Mouse (Mus musculus) cortical plate, adult 2 months (tissue): ENCODE measurements at regions not wholly inside any gene's neighbourhood (a gene's known extent, or its start where the extent isn't known, plus 50 kb on each side); places are given as distances from the start of the nearest gene placed in this dataset.

ENCODE experiments used
- H3K27ac ChIP-seq: fragments of 200-500 bp; 2 replicates; pipeline ENCODE4 v1.5.1; 2012; ENCODE audit warnings: low read length, control low read depth, inconsistent platforms; ENCODE audit not compliant: insufficient read depth
- H3K4me1 ChIP-seq: fragments of 200-500 bp; 2 replicates; pipeline ENCODE4 v1.6.1; 2011; ENCODE audit warnings: low read length; ENCODE audit not compliant: control insufficient read depth, insufficient read depth
- H3K4me3 ChIP-seq: fragments of 200-500 bp; 2 replicates; pipeline ENCODE4 v1.5.1; 2011; ENCODE audit warnings: mild to moderate bottlenecking, low read length, control low read depth; ENCODE audit not compliant: insufficient read depth
- CTCF ChIP-seq: fragments of 200-500 bp; IDR thresholded peaks from 2 replicates; pipeline ENCODE4 v1.5.1; 2011; ENCODE audit warnings: mild to moderate bottlenecking, control low read depth, low read length; ENCODE audit not compliant: insufficient read depth; ENCODE audit errors: extremely low read depth
- POLR2A ChIP-seq: fragments of 200-500 bp; IDR thresholded peaks from 2 replicates; pipeline ENCODE4 v1.6.1; 2011; ENCODE audit warnings: mild to moderate bottlenecking, low read length, control low read depth; ENCODE audit not compliant: insufficient read depth; ENCODE audit errors: extremely low read depth

DNA sequence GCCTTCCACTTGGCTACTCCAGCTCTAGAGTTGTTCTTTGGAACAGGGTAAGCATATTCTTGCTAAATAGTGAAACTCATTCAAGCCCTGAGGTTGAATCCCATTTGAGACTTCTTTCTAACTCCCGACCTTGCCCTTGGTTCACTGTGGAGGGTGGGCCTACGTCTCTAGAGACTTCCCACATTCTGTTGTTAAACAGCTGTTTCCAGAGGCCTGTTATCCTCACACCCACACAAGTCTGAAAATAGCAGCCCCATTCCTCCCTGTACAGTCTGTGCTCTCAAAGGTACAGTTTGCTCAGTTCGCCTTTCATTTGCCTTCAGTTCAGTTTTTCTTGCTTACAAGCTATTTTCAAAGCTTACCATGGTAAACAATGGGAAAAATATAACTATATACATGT lies 87.9 kb upstream of the Egfl6 start:
- H3K27ac ChIP-seq, result peak overlapping the region; percentile 59; the same call in 1 of the 2 replicates
- TF ChIP-seq CTCF, result no peak
- no peak for TF ChIP-seq POLR2A
- no peak overlapping the region for H3K4me3 ChIP-seq
- H3K4me1 ChIP-seq, result peaks cover 2% of the 10 kb centered on the region

DNA sequence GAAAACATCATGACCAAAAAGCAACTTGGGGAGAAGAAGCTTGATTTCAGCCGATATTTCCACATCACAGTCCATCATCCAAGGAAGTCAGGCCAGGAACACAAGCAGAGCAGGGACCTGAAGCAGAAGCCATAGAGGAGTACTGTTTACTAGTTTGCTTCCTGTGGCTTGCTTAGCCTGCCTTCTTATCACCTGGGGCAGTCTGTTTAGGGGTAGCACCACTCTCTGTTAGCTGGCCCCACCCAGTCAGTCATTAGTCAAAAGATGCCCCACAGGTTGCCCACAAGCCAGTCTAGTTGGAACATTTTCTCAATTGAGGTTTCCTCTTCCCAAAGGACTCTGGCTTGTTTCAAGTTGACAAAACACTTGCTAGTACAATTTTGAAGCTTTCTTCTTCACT lies 87.1 kb upstream of the Egfl6 start:
- H3K27ac ChIP-seq, result peak overlapping the region; percentile 81
- H3K4me3 ChIP-seq, result no peak overlapping the region
- TF ChIP-seq CTCF, result no peak
- TF ChIP-seq POLR2A, result no peak
- H3K4me1 ChIP-seq, result peaks cover 2% of the 10 kb centered on the region

DNA sequence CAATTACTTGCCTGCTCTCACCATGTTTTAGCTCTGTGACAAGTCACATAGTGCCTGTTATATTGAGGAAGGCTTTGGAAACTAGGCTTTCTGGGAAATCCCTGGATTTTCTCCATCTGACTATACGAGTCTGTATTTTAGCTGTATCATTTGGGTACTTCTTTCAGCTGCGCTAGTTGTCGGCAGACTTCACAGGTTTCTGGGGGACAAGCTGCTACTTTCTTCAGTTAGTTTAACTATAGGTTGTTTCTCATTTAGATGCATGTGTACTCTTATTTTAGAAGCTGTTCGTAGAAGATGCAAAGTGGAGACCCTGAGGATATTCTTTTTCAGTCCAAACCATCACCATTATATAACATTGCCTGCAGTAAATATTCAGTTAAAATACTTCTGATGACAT lies 86.3 kb upstream of the Egfl6 start:
- peak overlapping the region; percentile 46; the same call in 1 of the 2 replicates for H3K27ac ChIP-seq
- TF ChIP-seq POLR2A (no peak), CTCF (no peak)
- no peak overlapping the region for H3K4me3 ChIP-seq
- peaks cover 2% of the 10 kb centered on the region for H3K4me1 ChIP-seq

DNA sequence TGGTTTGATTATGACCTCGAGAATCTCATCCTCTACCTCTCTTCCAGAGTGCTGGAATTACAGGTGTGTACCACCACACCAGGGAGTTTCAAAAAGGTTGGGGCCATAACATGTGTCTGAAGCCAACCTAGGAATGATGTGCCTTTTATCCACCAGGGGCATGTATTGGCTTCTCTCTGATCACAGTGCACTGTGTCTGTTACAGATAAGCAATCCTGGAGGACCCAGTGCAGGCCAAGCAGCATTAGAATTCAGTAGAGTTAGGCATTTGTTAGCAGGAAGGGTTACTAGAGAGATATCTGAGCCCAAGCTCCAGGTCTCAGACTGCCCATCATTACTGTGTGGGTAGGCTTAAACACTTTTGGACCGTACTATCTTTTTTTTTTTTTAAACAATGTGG lies 80.8 kb upstream of the Egfl6 start:
- TF ChIP-seq POLR2A (no peak), CTCF (no peak)
- no peak overlapping the region for H3K4me3 ChIP-seq

DNA sequence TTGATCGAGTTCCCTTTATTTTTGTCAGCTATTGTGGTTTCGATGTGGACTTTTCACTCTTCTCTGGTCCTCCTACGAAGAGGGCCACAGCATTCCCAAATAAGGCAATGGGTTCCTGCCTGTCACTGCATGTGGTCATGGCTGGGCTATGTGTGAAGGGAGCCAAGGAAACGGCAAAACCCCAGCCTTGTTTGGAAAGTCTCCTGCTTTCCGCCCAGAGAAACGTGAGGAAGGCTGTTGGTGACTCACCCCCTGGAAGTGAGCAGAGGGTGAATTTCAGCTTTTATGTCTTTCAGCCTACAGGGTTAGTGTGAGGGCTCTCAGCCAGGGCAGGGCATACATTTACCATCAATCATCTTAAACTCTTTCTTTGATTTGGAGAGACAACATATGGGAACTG lies 76.3 kb upstream of the Egfl6 start:
- TF ChIP-seq POLR2A, result no peak
- no peak for TF ChIP-seq CTCF
- H3K27ac ChIP-seq, result no peak overlapping the region

More for the DNA sequence above, 80.8 kb upstream of the Egfl6 start:
- Histone ChIP-seq H3K4me1 (no peaks in the 10 kb centered on the region), H3K27ac (no peak overlapping the region)

DNA sequence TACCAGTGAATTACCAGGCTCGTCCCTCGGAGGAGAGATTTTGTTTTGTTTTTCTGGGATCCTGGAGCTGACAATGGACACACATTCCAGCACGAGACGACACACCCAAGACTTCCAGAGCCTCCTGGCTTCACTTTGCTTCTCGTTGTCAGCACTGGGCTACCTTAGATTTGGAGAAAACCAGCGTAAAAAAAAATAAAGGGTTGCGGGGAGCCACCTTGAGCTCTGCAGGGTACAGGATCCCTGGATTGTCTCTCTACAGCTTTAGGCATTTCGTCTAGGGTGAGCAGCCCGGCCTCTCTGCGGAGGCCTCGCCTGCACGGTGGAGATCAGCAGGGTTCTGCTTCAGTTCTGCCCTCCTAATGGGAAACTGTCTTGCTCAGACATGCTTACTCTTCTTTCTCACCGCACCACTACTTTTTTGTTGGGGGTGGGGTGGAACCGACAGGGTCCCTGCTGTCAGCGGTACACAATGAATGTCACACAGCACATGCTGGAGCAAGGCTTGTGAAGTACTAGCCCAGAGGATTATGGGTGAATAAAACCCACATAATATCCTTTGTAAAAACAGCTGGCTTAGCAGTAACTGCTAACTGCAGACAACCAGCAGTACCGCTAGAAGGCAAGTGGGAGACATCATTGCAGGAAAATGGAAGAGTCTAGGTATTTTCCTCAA lies 75.7 kb upstream of the Egfl6 start:
- Histone ChIP-seq H3K4me1 (no peaks in the 10 kb centered on the region), H3K4me3 (no peak overlapping the region), H3K27ac (peak overlapping the region; percentile 74)
- TF ChIP-seq POLR2A (no peak), CTCF (peak; percentile 55)

More for the DNA sequence above, 76.3 kb upstream of the Egfl6 start:
- Histone ChIP-seq H3K4me1 (no peaks in the 10 kb centered on the region), H3K4me3 (no peak overlapping the region)

DNA sequence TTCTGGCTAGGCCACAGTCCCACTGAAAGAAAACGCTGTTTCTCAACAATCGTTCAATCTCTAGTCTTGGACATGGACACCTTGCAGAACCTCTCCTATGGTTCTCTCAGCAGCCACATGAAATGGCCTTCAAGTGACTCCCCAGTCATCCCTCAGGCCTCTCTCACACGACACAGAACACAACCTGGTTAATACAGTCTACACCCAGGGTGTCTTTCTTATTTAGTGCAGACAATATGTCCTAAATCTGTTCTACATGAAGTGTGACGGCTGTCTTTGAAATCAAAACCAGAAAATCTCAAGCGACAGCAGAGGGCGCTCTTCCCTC lies 75.2 kb upstream of the Egfl6 start:
- H3K4me1 ChIP-seq, result no peaks in the 10 kb centered on the region
- no peak for TF ChIP-seq POLR2A
- no peak for TF ChIP-seq CTCF
- no peak overlapping the region for H3K27ac ChIP-seq
- H3K4me3 ChIP-seq, result no peak overlapping the region

DNA sequence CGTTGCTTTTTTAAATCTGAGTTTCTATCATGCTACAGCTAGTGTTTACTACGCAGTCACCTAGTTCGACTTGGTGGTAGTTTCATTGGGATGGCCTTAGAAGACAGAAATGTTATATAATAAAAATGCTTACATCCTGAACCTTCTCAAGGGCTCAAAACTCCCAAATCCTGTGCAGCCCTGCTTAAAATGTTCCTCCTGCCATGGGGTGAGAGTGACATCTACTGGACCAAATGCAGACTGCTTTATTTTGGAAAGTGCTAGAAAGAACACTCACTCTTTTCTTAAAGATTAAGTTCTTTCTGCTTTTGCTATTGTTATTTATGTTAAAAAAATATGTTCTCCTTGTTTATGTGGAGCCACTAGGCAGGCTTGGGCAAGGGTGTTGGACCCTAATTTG lies 66.9 kb upstream of the Egfl6 start:
- Histone ChIP-seq H3K4me3 (no peak overlapping the region), H3K4me1 (no peaks in the 10 kb centered on the region), H3K27ac (no peak overlapping the region)
- TF ChIP-seq CTCF (peak; percentile 74), POLR2A (no peak)

DNA sequence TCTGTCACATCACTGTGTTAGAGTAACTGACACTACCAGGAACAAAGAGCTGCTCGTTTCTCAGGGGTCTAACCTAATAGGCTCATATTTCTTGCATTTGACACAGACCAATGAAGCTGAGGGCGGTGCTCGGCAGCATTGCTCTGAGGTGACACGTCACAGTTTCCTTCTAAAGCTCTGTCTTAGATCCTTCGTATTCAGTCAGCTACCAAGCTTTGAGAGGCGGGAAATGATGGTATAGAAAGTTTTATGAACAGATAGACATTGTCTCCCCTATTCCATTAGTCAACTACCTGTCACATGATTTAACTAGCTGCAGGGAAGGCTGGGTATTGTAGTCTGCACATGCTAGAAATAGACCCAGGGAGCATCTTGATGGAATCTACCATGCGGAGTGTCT lies 60.2 kb upstream of the Egfl6 start:
- H3K27ac ChIP-seq, result no peak overlapping the region

DNA sequence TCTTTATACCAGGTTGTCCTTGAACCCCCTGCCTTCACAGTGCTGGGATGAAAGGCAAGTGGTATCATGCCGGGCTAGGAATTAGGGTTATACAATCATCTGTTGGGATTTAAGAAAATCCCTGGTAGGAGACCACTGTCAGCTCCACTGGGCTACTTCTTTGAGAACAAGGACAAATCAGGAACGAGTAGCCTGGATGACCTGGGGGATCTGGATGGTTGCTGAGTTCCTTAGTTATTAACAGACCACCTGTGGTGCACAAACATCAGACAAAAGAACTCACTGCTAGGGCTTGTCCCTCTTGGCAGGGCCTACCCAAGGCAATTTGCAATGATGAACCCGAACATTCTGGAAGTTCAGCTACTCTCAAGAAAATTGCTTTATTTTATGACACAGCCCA lies 55.7 kb upstream of the Egfl6 start:
- Histone ChIP-seq H3K27ac (no peak overlapping the region), H3K4me1 (no peaks in the 10 kb centered on the region), H3K4me3 (no peak overlapping the region)
- TF ChIP-seq CTCF (no peak), POLR2A (no peak)

More for the DNA sequence above, 60.2 kb upstream of the Egfl6 start:
- Histone ChIP-seq H3K4me1 (no peaks in the 10 kb centered on the region), H3K4me3 (peak overlapping the region; percentile 29; the same call in 1 of the 2 replicates)
- TF ChIP-seq CTCF, result no peak
- no peak for TF ChIP-seq POLR2A

DNA sequence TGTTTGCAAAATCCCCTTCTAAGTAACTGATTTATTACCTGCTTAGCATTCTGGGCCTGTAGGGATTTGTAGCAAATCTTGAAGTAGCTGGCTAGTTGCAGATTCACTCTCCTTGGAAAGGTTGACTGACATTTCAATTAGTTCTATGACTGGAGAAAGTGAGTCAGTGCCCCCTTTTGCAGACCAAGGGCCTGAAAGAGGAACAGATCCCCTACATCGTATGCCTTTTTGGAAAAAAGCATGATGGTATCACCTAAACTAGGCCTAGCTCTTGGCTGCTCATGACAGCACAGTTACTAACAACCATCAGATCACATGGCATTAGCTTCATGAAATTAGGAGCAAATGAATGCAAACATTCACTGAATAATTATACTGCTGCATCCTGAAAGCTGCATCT lies 54.7 kb upstream of the Egfl6 start:
- no peaks in the 10 kb centered on the region for H3K4me1 ChIP-seq
- H3K27ac ChIP-seq, result no peak overlapping the region
- H3K4me3 ChIP-seq, result no peak overlapping the region
- no peak for TF ChIP-seq POLR2A
- TF ChIP-seq CTCF, result no peak
